Mouse (Mus musculus) forelimb bud, embryonic 11.5 days (tissue): ENCODE results near the gene Dennd6b.

Experiments used
- DNase-seq: peaks from one replicate; pipeline ENCODE4 v3.0.0-alpha.2; 2012; ENCODE audit warnings: low read depth, low spot score

Dennd6b gene

GRCm38 (mm10) chr15:89158516-89158915 is 37.8 kb downstream of the Dennd6b start:
- no peak for DNase-seq

- peak; percentile 81 for DNase-seq
Measured at GRCm38 (mm10) chr15:89157954-89158353, 38.3 kb downstream of the Dennd6b start.

- no peak for DNase-seq
Measured at GRCm38 (mm10) chr15:89152312-89152711, 44.0 kb downstream of the Dennd6b start.

- DNase-seq, result peak; percentile 63
Measured at GRCm38 (mm10) chr15:89150041-89150390, 46.3 kb downstream of the Dennd6b start.

- DNase-seq, result no peak
Measured at GRCm38 (mm10) chr15:89149271-89150040, 46.8 kb downstream of the Dennd6b start, which contains the start of gene Mapk11. Gene Mapk11, minus strand, starts transcription at chr15:89149628.

- no peak for DNase-seq
Measured at GRCm38 (mm10) chr15:89148496-89149270, 47.6 kb downstream of the Dennd6b start.

- no peak for DNase-seq
Measured at GRCm38 (mm10) chr15:89147895-89148294, 48.4 kb downstream of the Dennd6b start.

- DNase-seq, result no peak
Measured at GRCm38 (mm10) chr15:89147456-89147855, 48.8 kb downstream of the Dennd6b start.

GRCm38 (mm10) chr15:89147024-89147423 is 49.3 kb downstream of the Dennd6b start:
- no peak for DNase-seq

- no peak for DNase-seq
Measured at GRCm38 (mm10) chr15:89146537-89146936, 49.8 kb downstream of the Dennd6b start.

- no peak for DNase-seq
Measured at GRCm38 (mm10) chr15:89145813-89146350, 50.4 kb downstream of the Dennd6b start.

GRCm38 (mm10) chr15:89144965-89145364 is 51.3 kb downstream of the Dennd6b start:
- DNase-seq, result no peak

GRCm38 (mm10) chr15:89143134-89143533 is 53.2 kb downstream of the Dennd6b start:
- DNase-seq, result no peak

- DNase-seq, result no peak
Measured at GRCm38 (mm10) chr15:89141905-89142304, 54.4 kb downstream of the Dennd6b start.

GRCm38 (mm10) chr15:89141443-89141842 is 54.9 kb downstream of the Dennd6b start:
- no peak for DNase-seq

GRCm38 (mm10) chr15:89140659-89141252 is 55.5 kb downstream of the Dennd6b start, which contains the start of gene Mapk12:
Gene Mapk12, minus strand, starts transcription at chr15:89140703.
- DNase-seq, result no peak

GRCm38 (mm10) chr15:89140048-89140658 is 56.1 kb downstream of the Dennd6b start:
- DNase-seq, result no peak

GRCm38 (mm10) chr15:89138531-89138930 is 57.8 kb downstream of the Dennd6b start:
- no peak for DNase-seq

- DNase-seq, result no peak
Measured at GRCm38 (mm10) chr15:89138046-89138405, 58.3 kb downstream of the Dennd6b start.

- DNase-seq, result no peak
Measured at GRCm38 (mm10) chr15:89137378-89138045, 58.8 kb downstream of the Dennd6b start.
